Mouse (Mus musculus) intestine, embryonic 16.5 days (tissue): ENCODE results near the gene Gtpbp10. TPM values are rescaled to one million over a fixed set of nuclear protein-coding genes. Genes with fewer than 3 reads are reported as not detected.

ENCODE experiments used
- ATAC-seq: fragments of 200-750 bp; cut with Nextera tagmentation; 2 replicates; pipeline ENCODE4 v1.8.0; 2017; ENCODE audit warnings: moderate TSS enrichment, moderate library complexity
- H3K27ac ChIP-seq: fragments of 300-500 bp; sonication (generic); 2 replicates; pipeline ENCODE4 v1.5.1; 2014; ENCODE audit warnings: mild to moderate bottlenecking, low read length
- H3K27me3 ChIP-seq: fragments of 300-500 bp; sonication (generic); replicated peaks from 2 replicates; pipeline ENCODE4 v1.6.1; 2014; ENCODE audit warnings: low read length, control low read depth, mixed read lengths; ENCODE audit not compliant: control insufficient read depth, insufficient read depth
- H3K36me3 ChIP-seq: fragments of 300-500 bp; sonication (generic); 2 replicates; pipeline ENCODE4 v1.6.1; 2014; ENCODE audit warnings: low read length, control low read depth; ENCODE audit not compliant: control insufficient read depth, insufficient read depth
- H3K4me1 ChIP-seq: fragments of 300-500 bp; sonication (generic); 2 replicates; pipeline ENCODE4 v1.6.1; 2014; ENCODE audit warnings: low read length, control low read depth, mixed read lengths; ENCODE audit not compliant: control insufficient read depth, insufficient read depth
- H3K4me2 ChIP-seq: fragments of 300-500 bp; sonication (generic); 2 replicates; pipeline ENCODE4 v1.6.1; 2014; ENCODE audit warnings: low read depth, low read length, control low read depth
- H3K4me3 ChIP-seq: fragments of 300-500 bp; sonication (generic); 2 replicates; pipeline ENCODE4 v1.5.1; 2014; ENCODE audit warnings: mild to moderate bottlenecking, low read length
- H3K9ac ChIP-seq: fragments of 300-500 bp; sonication (generic); 2 replicates; pipeline ENCODE4 v1.6.1; 2014; ENCODE audit warnings: low read depth, low read length
- H3K9me3 ChIP-seq: fragments of 300-500 bp; sonication (generic); 2 replicates; pipeline ENCODE4 v1.6.1; 2016; ENCODE audit warnings: low read length, control low read depth; ENCODE audit not compliant: control insufficient read depth
- WGBS: fragments of 180-500 bp; shearing (Covaris S2); extraction: QIAGEN DNeasy Blood & Tissue Kit; methylation state at CpG from one replicate; pipeline ENCODE4 v1.1.7; 2014; 5-methylcytosine and 5-hydroxymethylcytosine counted together
- polyA plus RNA-seq: library from polyadenylated mRNA; unstranded; fragments of >200 nt; fragmentation: Nextera tagmentation; extraction: Ambion mirVana; gene quantifications from 2 replicates; pipeline ENCODE4 v1.2.1, GENCODE M21; 2015

Gtpbp10 gene
- polyA plus RNA-seq, 1 experiment from 2014 or later = 26.1 TPM

DNA sequence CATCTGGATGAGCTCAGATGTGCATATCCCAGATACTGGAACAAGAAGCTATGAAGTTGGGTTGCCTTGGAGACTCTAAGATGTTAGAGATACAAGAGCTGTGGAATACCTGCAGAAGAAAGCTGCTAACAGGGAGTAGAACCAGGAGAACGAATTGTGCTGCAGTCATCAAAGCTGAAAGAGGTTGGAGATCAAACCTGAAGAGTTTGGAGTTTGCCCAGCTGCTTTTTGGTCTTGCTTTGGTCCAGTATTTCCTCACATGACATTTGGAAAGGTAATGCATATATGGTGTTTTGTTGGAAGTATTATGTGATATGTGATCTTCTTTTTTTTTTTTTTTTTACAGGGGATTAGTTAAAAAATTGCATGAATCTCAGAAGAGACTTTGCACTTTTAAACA, 23.2 kb downstream of the Gtpbp10 start:
- H3K4me3 ChIP-seq = no peak overlapping the region
- peaks cover 7% of the 10 kb centered on the region for H3K36me3 ChIP-seq
- no peaks in the 10 kb centered on the region for H3K4me1 ChIP-seq
- no peaks in the 10 kb centered on the region for H3K9me3 ChIP-seq
- H3K27me3 ChIP-seq = no peaks in the 10 kb centered on the region
- no peak overlapping the region for H3K4me2 ChIP-seq
- no peak overlapping the region for H3K9ac ChIP-seq
- H3K27ac ChIP-seq = no peak overlapping the region
- ATAC-seq = no peak
- WGBS = 90% methylated on average over 1 of the region's 1 CpGs

- Histone ChIP-seq H3K4me1 (no peaks in the 10 kb centered on the region), H3K36me3 (peaks cover 7% of the 10 kb centered on the region), H3K9ac (no peak overlapping the region), H3K4me2 (no peak overlapping the region), H3K9me3 (no peaks in the 10 kb centered on the region), H3K27ac (no peak overlapping the region), H3K27me3 (no peaks in the 10 kb centered on the region), H3K4me3 (no peak overlapping the region)
- 62% methylated on average over 3 of the region's 3 CpGs for WGBS
- ATAC-seq = peak; percentile 75
Observed at GRCm38 (mm10) chr5:5533656-5534420, 25.5 kb downstream of the Gtpbp10 start.

DNA sequence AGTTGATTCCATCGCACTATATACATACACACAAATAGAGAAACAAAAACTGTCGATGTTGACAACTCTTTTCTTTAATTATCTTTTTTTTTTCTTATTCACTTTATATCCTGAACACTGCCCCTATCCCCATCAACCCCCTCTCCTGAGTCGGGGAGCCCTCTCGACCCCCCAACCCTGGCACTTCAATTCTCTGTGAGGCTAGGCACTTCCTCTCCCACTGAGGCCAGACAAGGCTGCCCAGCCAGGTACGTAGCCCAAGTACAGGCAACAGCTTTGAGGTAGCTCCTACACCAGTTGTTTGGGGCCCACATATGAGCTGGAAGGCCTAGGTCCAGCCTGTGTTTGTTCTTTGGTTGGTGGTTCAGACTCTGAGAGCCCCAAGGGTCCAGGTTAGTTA, 43.9 kb downstream of the Gtpbp10 start:
- H3K4me2 ChIP-seq = peak overlapping the region; percentile 87; the same call in 1 of the 2 replicates

DNA sequence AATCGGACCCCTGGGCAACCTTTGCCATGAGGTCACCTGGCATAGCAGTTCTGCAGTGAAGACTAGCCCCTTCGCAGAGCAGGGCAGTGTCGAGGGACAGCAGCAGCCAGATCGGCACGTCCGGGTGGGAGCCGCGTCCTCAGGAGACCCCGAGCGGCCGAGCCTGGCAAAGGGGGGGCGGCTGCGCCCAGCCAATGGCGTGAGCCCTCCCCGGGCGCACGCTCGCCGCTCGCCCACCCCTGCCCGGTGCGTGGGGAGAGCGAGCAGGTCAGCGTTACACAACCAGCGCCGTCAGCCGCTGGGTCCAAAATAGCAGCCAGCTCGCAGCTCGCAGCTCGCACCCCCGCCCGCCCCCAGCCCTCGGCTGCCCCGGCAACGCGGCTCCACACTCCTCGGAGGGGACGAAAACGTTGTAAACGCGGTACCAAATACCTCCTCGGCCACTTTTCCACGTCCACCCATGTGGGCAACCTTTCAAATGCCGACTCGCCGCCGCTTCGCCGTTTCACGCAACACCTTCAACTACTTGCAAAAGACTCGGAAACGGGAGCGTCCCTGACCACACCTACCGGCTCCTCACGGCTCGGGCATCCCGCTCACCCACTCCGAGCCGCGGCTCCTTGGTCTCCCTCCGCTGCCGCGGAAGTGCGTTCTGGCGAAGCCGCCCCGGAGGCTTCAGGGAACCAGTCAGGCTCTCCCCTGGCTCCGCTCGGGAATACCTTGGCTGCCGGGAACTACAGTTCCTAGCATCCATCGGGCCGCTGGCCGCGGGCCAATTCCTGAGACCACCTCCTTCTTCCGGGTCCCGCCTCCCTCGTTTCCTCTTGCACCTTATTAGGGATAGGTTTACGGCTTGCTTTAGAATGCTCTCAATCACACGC, 44.9 kb downstream of the Gtpbp10 start, which contains the start of gene Cldn12:
TSS of gene Cldn12 (minus strand) at position 763 of the 881 bp plus-strand sequence.
- under 1% methylated on average over 78 of the region's 79 CpGs for WGBS
- ATAC-seq = peak; percentile 97
- peak within 1 kb of the TSS; percentile 97 for H3K27ac ChIP-seq

More for the DNA sequence above, 43.9 kb downstream of the Gtpbp10 start:
- ATAC-seq = no peak
- no peaks in the 10 kb centered on the region for H3K4me1 ChIP-seq
- H3K36me3 ChIP-seq = no peaks in the 10 kb centered on the region
- 77% methylated on average over 5 of the region's 5 CpGs for WGBS
- H3K4me3 ChIP-seq = no peak overlapping the region
- no peak overlapping the region for H3K27ac ChIP-seq
- no peak overlapping the region for H3K9ac ChIP-seq
- H3K9me3 ChIP-seq = no peaks in the 10 kb centered on the region
- H3K27me3 ChIP-seq = no peaks in the 10 kb centered on the region

DNA sequence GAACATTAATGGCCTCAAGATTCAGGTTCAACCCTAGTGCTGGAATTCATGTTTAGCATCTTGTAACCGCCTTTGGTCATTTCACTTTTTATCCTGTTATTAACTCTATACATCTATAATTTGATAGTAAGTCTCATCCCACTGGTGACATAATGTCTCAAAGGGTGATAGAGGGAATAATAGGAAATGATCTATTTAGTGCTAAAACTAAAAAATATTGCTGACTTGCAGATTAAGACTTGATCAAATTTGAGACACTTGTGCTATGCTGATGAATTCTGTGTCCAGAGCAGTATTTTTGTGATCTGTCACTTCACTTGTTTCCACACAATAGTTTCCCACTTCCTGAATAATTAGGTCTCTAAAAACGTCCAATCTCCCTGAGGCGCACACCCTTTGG, 47.9 kb downstream of the Gtpbp10 start:
- no peak overlapping the region for H3K4me3 ChIP-seq
- 92% methylated on average over 3 of the region's 3 CpGs for WGBS

More for the DNA sequence above, 44.9 kb downstream of the Gtpbp10 start, which contains the start of gene Cldn12:
- Histone ChIP-seq H3K4me2 (peak within 1 kb of the TSS; percentile 87), H3K4me1 (no peaks in the 10 kb centered on the region), H3K9ac (peak within 1 kb of the TSS; percentile 85), H3K27me3 (no peaks in the 10 kb centered on the region), H3K4me3 (peak within 1 kb of the TSS; percentile 85), H3K9me3 (no peaks in the 10 kb centered on the region), H3K36me3 (no peaks in the 10 kb centered on the region)

DNA sequence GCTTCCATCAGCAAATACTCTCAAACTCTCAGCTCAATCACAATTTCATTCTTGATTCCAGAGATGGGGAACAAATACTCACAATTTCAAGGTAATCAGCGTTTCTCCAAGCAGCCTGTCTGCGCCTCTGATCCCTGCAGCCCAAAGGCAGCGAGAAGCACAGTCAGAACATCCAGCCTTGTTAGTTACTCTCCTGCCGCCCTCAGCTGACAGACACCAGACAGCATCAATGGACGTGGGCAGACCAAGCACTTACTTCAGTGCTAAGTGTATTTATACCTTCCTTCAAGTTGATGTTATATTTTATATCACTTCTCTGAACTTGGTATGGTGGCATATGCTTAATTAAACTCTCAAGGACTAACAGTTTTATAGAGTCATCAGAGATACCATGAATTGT, 48.3 kb downstream of the Gtpbp10 start:
- Histone ChIP-seq H3K27me3 (no peaks in the 10 kb centered on the region), H3K4me1 (no peaks in the 10 kb centered on the region), H3K9me3 (no peaks in the 10 kb centered on the region), H3K4me3 (no peak overlapping the region), H3K9ac (no peak overlapping the region), H3K36me3 (0 out of 2 replicates have a peak, but pooled peaks cover 3% of the 10 kb centered on the region), H3K4me2 (no peak overlapping the region), H3K27ac (no peak overlapping the region)
- WGBS = 78% methylated on average over 5 of the region's 5 CpGs
- no peak for ATAC-seq

More for the DNA sequence above, 47.9 kb downstream of the Gtpbp10 start:
- no peaks in the 10 kb centered on the region for H3K9me3 ChIP-seq
- no peaks in the 10 kb centered on the region for H3K4me1 ChIP-seq
- H3K9ac ChIP-seq = no peak overlapping the region
- 0 out of 2 replicates have a peak, but pooled peaks cover 3% of the 10 kb centered on the region for H3K36me3 ChIP-seq
- no peak for ATAC-seq
- no peaks in the 10 kb centered on the region for H3K27me3 ChIP-seq
- H3K27ac ChIP-seq = no peak overlapping the region
- H3K4me2 ChIP-seq = no peak overlapping the region

DNA sequence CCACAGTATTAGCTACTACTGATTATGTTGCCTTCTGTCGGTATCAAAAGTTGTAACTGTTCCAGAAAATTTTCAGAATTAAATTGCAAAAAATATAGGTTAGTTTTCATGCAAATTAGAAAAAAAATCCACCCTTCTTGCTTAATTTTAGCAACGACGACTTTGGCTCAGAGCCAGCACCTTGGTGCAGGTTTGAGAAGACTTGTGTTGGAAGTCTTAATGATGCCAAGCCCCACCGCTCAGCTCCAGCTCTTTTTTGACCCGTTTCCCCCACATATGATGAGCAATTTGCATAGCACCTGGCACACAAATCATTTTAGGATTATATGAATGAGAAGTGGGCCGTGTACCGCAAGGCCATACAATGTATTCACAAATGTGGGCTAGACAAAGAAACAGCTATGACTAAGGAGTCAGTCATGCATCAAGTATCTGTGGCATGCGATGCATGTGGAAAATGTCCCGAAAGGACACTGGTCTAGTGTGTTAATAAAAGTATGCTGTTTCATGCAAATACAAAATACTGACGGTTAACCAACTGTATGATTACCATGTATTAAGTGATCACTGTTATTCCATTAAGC, 48.9 kb downstream of the Gtpbp10 start:
- 80% methylated on average over 10 of the region's 10 CpGs for WGBS

GRCm38 (mm10) chr5:5508231-5508630, 51.1 kb downstream of the Gtpbp10 start:
- Histone ChIP-seq H3K9ac (no peak overlapping the region), H3K4me3 (no peak overlapping the region), H3K9me3 (no peaks in the 10 kb centered on the region), H3K4me2 (no peak overlapping the region), H3K4me1 (no peaks in the 10 kb centered on the region), H3K27ac (no peak overlapping the region), H3K36me3 (0 out of 2 replicates have a peak, but pooled peaks cover 3% of the 10 kb centered on the region), H3K27me3 (no peaks in the 10 kb centered on the region)
- 81% methylated on average over 10 of the region's 10 CpGs for WGBS
- no peak for ATAC-seq

More for the DNA sequence above, 48.9 kb downstream of the Gtpbp10 start:
- H3K27me3 ChIP-seq = no peaks in the 10 kb centered on the region
- H3K27ac ChIP-seq = no peak overlapping the region
- H3K4me2 ChIP-seq = no peak overlapping the region
- no peaks in the 10 kb centered on the region for H3K4me1 ChIP-seq
- H3K4me3 ChIP-seq = no peak overlapping the region
- H3K9ac ChIP-seq = no peak overlapping the region
- ATAC-seq = no peak
- 0 out of 2 replicates have a peak, but pooled peaks cover 3% of the 10 kb centered on the region for H3K36me3 ChIP-seq
- no peaks in the 10 kb centered on the region for H3K9me3 ChIP-seq
